Mouse (Mus musculus) left cerebral cortex, postnatal 25 days (tissue): ENCODE measurements around the gene Smndc1. TPM values are rescaled to one million over a fixed set of nuclear protein-coding genes. Genes with fewer than 3 reads are reported as not detected.

ENCODE experiments used
- DNase-seq, 2 experiments: peaks; one replicate each; pipeline ENCODE4 v3.0.0; 2022; ENCODE audit warnings: low spot score in 2 of 2, mixed read lengths in 1 of 2
- intact Hi-C: fragments of 180-260 bp; cut with DNase I; formaldehyde crosslinking; loops from one replicate; pipeline ENCODE4 v1.15.1; 2025
- total RNA-seq, 2 experiments: library from RNA; stranded (reverse); gene quantifications; 2 replicates each; pipeline ENCODE4 v1.2.3; 2021

Gene Smndc1
- total RNA-seq, result 10 to 100 TPM; 36.6 to 37.6 TPM

- intact Hi-C loops, result no loop called here
- peak; percentile 100 for DNase-seq
These were observed at the start of gene Smndc1 for GRCm38 (mm10) chr19:53390495-53391007. Smndc1 (minus strand) TSS chr19:53390578.

GRCm38 (mm10) chr19:53439340-53439739, 49.0 kb upstream of the Smndc1 start:
- intact Hi-C loops, result no loop called here

GRCm38 (mm10) chr19:53437991-53438390, 47.6 kb upstream of the Smndc1 start:
- intact Hi-C loops, result no loop called here
- DNase-seq, result no peak

More at GRCm38 (mm10) chr19:53439340-53439739, 49.0 kb upstream of the Smndc1 start:
- DNase-seq, result no peak

GRCm38 (mm10) chr19:53437311-53437958, 47.1 kb upstream of the Smndc1 start:
- DNase-seq, result no peak
- intact Hi-C loops, result no loop called here

- intact Hi-C loops, result no loop called here
- DNase-seq, result no peak
These were observed 43.7 kb upstream of the Smndc1 start for GRCm38 (mm10) chr19:53433949-53434689.

- intact Hi-C loops, result no loop called here
- no peak for DNase-seq
These were observed 40.6 kb upstream of the Smndc1 start for GRCm38 (mm10) chr19:53431003-53431402.

- intact Hi-C loops, result loop anchor here (1.0 kb wide), 1 partner anchor 39 kb away; no protein-coding TSS in a partner anchor
- DNase-seq, result peak; percentile 72 to 95
These were observed 40.0 kb upstream of the Smndc1 start for GRCm38 (mm10) chr19:53430356-53430755.

GRCm38 (mm10) chr19:53427817-53428216, 37.4 kb upstream of the Smndc1 start:
- DNase-seq, result peak; percentile 53 to 73
- intact Hi-C loops, result no loop called here

- DNase-seq, result no peak
- intact Hi-C loops, result no loop called here
These were observed 37.0 kb upstream of the Smndc1 start for GRCm38 (mm10) chr19:53427346-53427745.

GRCm38 (mm10) chr19:53425824-53426223, 35.4 kb upstream of the Smndc1 start:
- intact Hi-C loops, result no loop called here

GRCm38 (mm10) chr19:53424629-53425028, 34.3 kb upstream of the Smndc1 start:
- intact Hi-C loops, result no loop called here
- no peak for DNase-seq

More at GRCm38 (mm10) chr19:53425824-53426223, 35.4 kb upstream of the Smndc1 start:
- DNase-seq, result no peak

GRCm38 (mm10) chr19:53423816-53424465, 33.6 kb upstream of the Smndc1 start:
- intact Hi-C loops, result no loop called here
- no peak for DNase-seq

- intact Hi-C loops, result no loop called here
- no peak for DNase-seq
These were observed 33.0 kb upstream of the Smndc1 start for GRCm38 (mm10) chr19:53423341-53423753.

- DNase-seq, result no peak
- intact Hi-C loops, result no loop called here
These were observed 32.3 kb upstream of the Smndc1 start for GRCm38 (mm10) chr19:53422358-53423308.

- DNase-seq, result no peak
- intact Hi-C loops, result loop anchor here (2.0 kb wide), 1 partner anchor 157 kb away; no protein-coding TSS in a partner anchor
These were observed 31.3 kb upstream of the Smndc1 start for GRCm38 (mm10) chr19:53421583-53422188.

- peak; percentile 51 to 62 for DNase-seq
- intact Hi-C loops, result loop anchor here (2.0 kb wide), 1 partner anchor 158 kb away; no protein-coding TSS in a partner anchor
These were observed 30.7 kb upstream of the Smndc1 start for GRCm38 (mm10) chr19:53420924-53421582.

- intact Hi-C loops, result loop anchor here (2.0 to 5.0 kb wide), 2 partner anchors 107 to 159 kb away; partner anchors contain the start of gene Dusp5
- DNase-seq, result no peak
These were observed 29.5 kb upstream of the Smndc1 start for GRCm38 (mm10) chr19:53419834-53420233.

- peak; percentile 42 to 61 for DNase-seq
- intact Hi-C loops, result loop anchor here (5.0 kb wide), 1 partner anchor 112 kb away; the partner anchor contains the start of gene Dusp5
These were observed 24.8 kb upstream of the Smndc1 start for GRCm38 (mm10) chr19:53415198-53415597.
